Mouse (Mus musculus): ENCODE data around the gene Cfap52.

Gene Cfap52

DNA sequence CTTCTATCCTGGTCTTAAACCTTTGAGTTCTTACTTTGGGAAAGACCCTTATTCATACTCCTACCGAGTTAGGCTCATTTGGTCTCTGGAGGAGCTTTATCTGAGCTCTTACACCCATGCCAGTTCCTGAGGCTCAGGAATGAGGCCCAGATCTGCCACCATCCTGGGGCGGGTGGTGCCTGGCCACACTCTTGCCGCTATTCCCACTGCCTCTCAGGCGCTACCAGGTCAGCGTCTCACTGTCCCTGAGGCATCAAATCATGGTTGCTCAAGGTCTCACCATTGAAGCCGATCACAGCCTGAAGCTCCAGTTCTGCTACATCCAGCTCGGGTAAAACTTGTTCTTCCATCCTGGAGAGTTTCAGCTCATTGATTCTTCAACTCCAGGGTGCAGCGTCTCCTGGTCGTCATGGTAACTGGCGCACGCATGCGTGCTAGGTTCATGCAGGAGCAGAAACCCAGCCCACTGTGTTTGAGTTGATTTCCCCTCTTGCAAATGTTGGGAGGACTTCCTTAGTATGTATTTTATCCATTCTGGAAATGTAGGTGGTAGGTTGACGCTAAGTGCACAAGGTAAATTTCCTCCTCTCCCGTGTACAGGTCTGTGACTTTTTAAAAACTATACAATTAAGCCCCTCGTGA lies at the start of gene Cfap52:
Cfap52 (minus strand) TSS at position 410 of the 642 bp plus-strand sequence.
- DNase-seq: peak; percentile 85 to 86

DNA sequence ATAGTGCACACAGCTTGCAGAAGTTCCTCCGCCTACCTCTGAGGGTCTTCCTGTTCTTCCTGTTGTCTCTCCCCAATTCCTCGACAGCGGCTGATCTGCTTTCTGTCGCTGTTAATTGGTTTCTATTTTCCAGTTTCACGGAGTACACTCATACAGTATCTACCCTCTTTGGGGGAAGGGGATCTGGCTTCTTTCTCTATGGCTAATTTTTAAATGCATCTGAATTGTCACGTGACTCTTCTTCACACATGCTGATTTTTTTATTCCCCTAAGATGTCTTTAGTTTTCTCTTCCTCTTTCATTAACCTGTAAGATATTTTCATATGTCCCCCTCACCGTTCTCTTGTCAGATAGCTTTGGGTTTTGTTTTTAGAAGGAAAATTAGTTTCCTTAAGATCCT lies 46.8 kb upstream of the Cfap52 start:
- DNase-seq: no peak

DNA sequence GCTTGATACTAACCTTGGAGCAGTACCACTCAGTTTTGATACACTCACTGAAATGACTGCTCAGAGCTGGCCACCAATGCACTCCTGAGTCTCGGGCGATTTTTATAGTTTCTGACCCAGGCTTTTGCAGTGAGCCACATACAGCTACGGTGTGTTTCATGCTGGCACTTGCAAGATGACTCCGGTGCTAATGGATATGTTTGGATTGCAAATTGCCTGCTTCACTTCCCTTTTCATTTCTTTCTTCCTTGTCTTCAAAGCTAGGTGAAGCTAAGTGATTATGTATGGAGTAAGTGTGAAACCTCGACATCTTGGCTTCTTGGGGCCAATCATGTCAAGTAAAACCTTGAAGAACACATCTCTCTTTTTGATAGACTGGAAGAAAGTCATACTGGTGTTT lies 43.9 kb upstream of the Cfap52 start:
- no peak for DNase-seq

DNA sequence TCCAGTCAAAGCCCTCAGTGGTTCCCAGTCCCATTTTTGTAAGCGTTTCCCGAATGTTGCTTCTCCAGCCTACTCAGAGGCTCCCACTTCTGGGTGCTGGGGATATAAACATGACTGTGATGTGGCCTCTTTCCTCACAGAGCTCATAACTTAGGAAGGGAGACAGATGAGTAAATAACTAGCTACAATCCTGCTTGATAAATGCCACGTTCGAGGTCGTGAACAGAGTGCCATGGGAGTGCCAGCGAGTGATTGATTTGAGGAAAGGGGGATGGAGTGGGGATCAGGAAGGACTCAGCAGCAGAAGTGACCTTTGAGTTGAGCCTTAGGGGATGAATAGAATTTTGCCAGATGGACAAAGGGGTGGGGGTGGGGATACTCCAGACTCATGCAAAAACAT lies 42.2 kb upstream of the Cfap52 start:
- no peak for DNase-seq

DNA sequence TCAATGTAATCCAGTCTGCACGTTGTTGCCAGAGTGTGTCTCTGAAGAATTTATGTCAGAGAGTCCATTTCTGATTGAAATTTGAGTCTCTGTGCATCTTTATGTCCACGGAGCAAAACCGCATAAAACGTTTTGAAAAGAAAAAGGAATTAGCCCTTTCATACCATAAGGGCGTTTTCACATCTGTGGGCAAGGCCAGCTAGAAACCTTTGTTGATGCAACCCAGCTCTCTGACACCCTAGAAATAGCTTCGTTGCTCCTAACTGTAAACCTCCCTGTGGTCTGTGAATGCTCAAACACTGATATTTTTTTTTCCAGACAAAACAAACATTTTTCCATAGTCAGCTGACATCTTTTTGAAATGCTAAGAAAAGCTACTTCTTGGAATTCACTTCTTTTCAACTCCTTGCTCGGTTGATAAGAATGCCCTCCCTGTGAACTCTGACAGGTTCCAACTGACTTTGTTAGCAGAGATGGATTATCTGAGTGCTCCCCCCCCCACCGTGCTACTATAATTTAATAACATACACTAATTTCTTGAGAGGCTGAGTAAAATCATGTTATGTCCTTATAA lies 40.9 kb upstream of the Cfap52 start:
- DNase-seq: no peak

DNA sequence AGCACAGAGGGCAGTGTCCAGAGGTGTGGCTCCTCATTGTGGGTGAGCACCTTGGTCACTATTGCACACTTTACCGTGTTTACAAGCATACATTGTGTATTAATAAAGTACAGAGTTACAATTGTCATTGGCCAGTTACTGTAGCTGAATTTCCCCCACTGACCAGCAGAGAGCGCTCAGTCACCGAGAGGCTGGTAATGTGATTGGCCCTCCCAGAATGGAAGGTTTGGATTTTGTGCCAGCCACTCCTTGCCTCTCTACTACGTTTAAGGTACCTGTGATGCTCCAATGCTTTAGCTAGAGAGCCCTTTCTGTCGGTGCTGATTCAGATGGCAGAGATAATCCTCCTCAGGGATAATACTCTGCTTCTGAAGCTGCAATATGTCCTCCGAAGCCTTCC lies 38.7 kb upstream of the Cfap52 start:
- DNase-seq: peak; percentile 78 to 85

DNA sequence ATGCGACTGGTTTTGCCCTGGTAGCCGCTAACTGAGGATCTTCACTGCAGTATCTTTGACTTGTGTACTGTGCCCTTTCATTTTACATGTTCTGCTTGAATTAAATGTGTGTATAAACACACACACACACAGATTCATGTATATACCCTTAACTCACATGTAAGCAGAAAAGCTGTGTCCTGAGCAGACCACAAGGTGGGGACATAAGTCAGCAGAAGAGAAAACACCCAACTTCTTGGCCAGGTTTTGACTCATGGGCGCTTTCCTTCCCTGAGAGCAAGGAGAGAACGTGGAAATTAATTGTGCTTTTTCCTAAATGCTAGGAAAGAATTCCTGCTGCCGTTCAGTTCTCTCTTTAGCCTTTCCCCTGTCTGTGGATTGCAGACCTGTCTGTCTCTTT lies 34.2 kb upstream of the Cfap52 start:
- DNase-seq: no peak

DNA sequence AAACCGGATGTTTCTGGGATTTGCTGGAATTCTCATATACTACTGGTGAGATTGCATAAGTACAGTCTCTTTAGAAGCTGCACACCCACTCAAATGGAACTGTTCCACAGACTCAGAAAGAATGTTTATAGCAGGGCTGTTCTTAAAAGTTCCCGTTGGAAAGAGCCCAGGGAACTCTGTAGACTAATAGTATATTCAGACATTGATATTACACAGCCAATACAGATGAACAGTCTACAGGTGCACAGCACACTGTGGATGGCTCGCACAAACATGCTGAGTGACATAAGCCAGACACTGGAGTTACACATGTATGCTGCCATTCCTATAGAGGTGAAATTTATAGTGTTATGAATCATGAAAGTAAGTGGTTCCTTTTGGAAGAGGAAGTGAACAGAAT lies 33.5 kb upstream of the Cfap52 start:
- DNase-seq: no peak

DNA sequence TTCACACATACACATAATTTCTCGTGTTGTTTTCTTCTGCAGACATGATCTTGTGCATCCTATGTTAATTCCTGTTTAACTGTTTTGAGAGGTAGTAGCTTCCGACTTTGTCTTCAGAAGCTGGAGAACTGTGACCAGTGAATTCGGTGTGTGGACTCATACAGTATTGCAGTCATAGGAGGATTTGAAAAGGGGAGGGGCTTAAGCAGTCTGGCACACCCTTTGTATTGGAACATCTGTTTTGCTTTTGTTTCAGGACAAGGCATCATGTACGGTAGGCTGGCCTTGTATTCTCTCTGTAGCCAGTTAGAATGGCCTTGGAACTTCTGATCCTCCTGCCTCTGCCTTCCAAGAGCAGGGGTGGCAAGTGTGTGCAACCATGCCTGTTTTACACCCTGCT lies 30.5 kb upstream of the Cfap52 start:
- DNase-seq: no peak

DNA sequence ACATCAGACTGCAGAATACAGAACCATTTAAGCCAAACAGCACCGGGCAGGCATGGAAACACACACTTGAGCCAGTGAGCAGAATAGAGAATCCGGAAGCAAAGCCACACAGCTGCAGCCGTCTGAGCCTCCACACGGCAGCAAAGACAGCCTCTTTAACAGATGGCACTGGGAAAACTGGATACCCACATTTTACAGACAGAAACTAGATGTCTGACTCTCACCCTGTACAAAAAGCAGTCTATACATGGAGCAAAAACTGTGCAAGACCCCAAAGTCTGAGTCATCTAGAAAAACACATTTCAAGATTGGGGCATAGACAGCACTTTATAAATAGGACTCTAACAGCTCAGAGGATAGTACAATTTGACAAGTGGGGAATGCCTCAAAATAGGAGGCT lies 25.8 kb upstream of the Cfap52 start:
- DNase-seq: no peak

DNA sequence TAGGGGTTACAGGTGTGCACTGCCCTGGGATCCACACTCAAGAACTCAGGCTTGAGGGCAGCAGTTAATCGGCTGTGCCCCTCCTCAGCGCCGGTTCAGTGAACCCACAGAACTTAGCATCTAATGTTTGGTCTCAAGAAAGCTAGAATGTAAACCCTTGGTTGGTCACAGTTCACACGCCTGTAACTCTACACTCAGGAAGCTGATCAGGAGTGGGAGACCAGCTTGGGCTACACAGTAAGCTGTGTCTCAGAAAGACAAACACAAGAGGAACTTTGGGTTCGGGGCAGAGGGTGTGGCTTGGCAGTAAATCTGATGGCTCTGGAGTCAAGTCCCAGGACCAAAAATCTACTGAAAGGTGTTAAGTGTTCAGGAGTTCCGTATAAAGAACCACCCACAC lies 18.1 kb upstream of the Cfap52 start:
- DNase-seq: no peak

DNA sequence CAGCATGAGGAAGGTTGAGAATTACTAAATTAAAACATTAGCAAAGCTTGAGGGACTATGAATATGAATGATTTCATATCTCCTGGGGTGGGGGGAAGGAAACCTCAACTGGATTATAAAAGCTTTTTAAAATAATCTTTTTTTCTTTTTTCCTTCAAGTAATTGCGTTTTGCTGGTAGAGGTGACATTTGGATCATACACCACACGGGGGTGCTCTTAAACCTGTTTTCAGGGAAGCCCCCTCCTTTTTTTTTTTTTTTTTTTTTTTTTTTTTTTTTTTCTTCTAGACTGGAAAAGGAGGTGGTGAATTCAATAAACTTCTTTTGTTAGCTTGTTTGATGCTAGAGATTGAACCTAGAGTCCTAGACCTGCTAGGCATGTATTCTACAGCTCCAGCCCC lies 9.8 kb upstream of the Cfap52 start:
- DNase-seq: no peak

DNA sequence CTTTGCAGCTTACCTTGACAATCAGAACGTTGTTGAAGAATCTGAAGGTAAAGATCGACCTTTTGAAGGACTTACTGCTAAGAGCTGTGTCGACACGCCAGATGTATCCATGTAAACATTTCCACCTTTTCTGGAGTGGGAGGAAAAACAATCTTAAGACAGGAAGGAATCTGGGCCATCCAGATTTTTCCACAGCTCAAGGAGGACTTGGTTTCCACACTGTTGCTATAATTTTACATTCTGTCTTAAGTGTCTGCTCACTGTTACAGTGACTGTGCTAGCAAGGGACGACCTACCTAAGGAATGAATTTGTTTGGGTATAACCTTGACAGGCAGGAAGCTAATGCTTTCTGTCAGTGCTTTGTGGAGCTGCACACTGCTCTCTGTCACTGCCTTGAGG lies 7.8 kb upstream of the Cfap52 start:
- no peak for DNase-seq

DNA sequence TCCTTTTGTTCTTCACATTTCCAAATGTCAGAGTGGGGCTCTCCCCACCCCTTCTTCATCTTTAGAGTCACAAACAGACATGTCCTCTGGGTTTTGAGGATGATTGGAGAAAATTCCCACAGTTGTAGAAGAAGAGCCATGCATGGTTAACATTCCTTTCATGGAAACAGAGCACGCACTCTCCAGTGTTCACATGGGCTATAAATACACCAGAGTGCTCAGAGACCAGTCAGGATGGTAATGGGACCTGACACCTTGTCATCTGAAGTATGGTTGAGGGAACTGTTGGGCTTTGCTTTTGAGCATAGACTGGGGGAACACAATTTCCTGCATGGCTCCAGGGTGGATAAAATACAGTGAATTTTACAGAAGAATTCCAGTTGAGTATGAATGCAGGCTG lies 7.2 kb upstream of the Cfap52 start:
- DNase-seq: no peak

DNA sequence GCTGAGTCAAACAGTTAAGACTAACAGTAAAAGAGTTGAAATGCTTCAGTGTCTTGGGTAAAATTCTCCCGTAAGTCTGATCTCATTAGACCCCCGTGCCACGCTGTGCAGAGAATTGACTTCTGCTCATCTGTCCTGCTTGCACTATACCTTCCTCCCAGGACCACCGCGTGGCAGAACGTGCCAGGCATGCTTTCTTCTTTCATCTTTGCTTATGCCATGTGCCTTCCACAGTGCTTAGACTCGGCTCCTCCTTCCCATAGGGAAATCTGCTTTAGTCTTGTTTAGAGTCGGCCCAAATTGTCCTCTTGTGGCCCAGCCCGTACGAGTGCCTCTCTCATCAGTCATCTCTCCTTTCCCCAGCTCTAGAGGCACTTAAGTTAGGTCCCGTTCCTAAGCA lies 2.4 kb upstream of the Cfap52 start:
- no peak for DNase-seq

DNA sequence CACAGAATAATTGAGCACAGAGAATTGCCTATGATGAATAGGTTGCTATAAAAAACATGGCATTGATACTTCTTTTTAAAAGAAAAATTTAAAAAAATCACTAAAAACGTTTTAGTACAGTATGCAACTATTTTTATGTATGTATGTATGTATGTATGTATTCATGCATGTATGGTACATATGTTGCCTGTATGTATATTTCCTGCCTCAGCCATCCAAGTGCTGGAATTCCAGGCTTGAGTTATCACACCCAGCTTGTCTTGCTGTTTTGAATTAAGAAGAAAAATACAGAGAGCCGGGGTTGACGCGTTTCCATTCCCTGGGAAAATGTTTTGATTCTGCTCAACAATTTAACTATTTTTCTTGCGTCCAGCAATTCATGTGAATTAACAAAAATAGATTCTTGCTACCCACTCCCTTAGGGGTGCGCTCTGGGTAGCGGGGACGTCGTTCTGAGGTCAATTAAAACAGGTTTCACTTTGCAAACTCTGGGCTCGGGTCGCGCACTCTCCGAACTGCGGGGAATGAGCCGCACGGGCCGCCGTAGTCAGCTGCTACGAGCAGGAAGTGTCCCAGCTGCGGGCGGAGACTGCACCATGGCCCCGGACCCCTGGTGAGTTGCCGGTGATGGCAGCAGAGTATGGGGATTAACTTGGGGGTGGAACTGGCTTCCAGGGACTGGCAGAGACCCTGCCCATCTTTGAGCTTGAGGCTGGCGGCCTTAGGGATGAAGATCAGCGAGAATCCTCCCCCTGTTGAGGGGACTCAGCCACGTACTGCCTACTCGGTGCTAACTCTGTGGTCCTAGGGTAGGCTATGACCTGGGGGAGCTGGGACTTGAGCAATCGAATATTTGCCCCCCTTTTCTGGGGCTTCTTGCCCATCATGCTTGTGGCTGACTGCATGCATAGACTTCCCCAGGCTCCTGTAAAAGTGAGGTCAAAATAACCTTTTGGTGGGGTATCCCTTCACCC lies 741 bp upstream of the Cfap52 start, which contains the start of gene Stx8:
Stx8 (plus strand) TSS at position 289 of the 974 bp plus-strand sequence.
- peak; percentile 96 to 97 for DNase-seq

DNA sequence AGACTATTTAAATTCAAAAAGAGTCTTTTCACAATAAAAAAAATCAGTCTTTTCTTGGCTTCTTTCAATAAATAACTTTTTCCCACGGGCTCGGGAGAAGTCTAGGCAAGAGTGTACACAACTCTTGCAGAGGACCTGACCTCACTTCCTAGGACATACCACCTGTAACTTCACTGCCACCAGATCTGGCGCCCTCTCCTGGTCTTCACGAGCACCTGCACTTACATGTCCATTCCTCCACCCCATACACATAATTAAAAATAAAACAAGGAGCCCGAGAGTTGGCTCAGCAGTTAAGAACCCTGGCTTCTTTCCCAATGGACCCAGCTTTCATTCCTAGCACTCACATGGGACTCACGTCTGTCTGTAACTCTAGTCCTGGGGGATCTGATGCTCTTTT lies 1.3 kb downstream of the Cfap52 start:
- DNase-seq: no peak

DNA sequence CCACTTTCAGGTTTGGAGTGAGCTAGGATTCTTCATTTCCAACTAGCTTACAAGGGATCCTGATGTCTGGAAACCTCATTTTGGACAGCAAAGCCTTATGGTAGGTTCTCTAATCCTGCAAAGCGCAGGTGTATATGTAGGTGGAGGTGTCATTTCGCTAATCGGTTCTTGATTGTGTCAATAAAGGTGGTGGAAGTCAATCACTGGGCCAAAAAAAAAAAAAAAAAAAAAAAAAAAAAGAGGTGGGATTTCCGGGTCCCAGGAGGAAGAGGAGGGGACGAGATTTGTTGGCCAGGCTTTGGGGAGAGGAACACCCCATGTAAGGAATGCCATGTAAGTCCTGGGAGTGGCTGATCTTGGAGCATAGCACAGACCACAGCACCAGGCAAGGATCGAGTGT lies 11.0 kb downstream of the Cfap52 start:
- no peak for DNase-seq

DNA sequence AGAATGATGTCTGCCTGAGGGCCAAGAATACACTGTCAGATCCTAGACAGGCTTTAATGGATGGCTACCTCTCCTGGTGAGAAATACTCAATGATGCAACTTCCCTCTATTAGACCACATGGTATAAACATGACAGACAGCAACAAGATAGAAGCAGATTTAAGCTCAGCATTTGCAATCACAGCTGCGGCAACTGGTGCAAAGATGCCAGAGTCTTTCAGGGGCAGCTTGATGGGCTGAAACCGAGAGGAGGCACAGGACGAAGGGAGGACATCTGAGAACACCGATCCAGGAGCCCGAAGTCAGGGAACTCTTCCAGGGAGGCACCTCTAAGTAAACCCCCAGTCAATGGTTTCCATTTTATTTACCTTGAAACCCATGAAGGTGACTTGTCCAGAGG lies 11.8 kb downstream of the Cfap52 start:
- DNase-seq: no peak

DNA sequence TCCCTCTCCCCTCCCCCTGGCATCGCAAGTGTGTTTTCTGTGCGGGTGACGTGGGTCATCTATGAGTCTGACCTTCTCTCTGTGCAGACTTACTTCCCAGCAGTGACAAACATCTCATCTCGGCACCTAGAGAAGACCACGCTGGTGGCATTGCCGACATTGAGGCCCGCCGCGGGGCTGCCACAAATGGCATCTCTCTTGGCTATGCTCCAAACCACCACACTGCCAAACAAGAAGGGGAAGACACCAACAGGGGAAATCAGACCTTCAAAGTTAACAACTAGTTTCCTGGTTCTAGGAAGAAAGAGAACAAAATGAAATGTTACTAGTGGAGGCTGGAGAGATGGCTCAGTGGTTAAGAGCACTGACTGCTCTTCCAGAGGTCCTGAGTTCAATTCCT lies 16.0 kb downstream of the Cfap52 start:
- DNase-seq: no peak

DNA sequence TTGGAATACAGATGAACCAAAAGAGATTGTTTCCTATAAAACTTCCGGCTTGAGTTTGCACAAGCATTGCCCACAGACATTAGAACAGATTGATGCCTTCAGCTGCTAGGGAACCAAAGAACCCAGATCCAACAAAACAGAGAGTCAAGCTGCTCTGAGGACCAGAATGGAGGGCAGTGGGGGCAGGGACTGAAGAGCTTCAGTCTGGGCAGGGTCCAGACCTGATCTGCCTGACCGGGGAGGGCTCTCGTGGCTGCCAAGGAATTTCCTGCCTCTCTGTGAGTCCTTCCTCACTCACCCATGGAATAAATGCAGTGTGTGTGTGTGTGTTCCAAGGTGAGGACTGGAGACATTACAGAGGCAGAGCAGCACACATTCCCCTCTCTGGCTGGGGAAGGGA lies 17.2 kb downstream of the Cfap52 start:
- no peak for DNase-seq

DNA sequence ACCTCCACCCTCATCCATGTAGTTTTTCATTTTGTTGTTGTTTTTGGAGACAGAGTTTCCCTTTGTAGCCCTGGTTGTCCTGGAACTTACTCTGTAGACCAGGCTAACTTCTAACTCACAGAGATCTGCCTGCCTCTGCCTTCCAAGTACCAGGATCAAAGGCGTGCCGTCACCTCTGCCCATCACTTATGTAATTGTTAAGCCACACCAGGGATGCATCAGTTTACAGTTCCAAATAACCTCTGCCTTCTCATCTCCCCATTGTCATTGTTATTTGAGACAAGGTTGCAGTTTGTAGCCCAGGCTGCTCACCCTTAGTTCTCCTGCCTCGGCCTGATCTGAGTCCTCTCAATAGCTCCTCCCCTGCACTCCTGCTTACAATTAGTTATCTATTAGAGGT lies 33.3 kb downstream of the Cfap52 start:
- no peak for DNase-seq

DNA sequence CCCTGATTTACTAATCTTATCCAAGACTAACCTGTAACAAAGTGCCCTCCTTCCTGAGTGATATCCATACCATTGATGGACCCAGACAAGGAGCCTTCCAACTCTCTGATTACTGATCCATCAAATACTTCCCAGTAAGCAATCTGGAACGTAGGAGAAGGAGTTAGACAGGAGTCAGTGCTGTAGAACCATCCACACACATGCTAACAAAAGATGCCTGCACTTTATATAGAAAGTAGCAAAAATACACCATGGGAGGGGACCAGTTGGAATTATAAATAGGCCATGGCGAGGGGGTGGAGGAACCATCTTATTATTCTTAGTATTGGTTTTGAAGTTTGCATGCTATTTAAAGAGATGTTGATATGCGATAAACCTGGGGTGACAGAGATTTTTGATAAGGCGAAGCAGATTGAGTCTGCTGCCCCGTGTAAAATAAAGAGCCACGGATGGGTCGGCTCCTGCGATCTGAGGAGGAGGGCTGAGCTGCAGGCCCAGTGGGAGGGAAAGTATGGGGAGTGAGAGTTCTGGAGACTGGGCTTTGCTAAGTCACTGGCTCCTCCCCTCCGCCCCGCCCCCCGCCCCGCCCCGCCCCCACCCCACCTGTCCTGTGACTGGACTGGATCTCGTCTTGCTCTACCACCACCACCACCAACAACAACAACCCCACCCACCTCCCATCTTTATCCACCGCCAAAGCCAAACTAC lies 38.9 kb downstream of the Cfap52 start:
- DNase-seq: no peak
